Mouse (Mus musculus) induced T-regulatory cell, adult 2 months (primary cell): Measurements from ENCODE around the gene Slc6a12.
A peak's percentile ranks its signal among the peaks of the same experiment; 100 is the strongest.

Experiments
- DNase-seq: peaks from one replicate; pipeline ENCODE4 v3.0.0-alpha.2; 2012; ENCODE audit warnings: low read depth

The Slc6a12 gene

DNA sequence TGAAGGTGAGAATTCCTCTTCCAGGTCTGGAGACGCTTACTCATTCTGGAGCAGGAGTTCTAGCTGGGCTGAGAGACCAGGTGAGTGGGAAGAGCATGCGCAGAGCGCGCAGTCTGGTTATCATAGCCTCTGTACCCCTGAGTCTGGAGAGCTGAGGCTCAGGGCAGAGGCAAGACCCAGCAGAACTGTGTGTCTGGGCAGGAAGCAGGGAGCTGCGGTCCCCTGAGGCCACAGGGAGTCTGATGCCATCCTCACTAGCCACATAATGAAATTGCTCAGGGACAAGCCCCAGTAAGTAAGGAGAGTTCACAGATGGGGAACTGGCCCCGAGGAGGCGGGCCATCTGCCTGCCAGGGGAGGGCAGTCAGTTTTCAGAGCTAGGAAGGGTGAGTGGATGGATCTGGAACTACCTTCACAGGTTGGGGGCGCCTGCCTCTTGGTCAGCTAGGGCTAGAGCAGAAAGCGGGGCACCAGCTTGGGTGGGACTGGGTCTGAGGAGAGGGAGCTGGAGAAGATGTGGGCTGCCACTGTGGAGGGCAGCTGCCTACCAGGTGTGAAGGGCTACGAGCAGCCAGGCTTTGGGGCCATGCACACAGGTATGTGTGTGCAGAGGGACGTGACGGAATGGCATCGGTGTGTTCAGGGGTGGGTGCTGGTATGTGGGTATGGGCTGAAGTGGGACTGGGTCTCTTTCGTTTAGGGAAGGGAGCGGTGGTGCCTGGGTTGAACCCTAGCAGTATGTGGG, at the start of gene Slc6a12:
Gene Slc6a12, plus strand, starts transcription at position 51 of the 745 bp plus-strand sequence.
- no peak for DNase-seq

DNA sequence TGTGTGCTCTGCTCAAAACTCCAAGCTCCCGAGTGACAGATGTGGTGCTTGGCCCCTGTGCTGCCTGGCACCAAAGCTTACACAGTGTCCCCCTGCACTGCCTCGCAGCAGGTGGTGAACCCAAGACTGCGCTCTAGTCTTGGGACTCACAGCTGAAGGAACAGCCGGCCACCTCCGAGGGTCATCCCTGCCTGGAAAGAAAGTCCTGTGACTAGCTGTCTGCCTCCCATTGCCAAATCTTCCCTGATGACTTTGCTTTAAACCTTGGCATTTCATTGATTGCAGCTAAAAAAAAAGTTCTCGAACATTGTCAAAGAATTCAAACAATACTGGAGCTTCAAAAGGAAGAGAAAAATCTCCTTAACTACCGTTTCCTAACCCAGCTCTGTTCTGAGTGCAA, 43.6 kb upstream of the Slc6a12 start:
- no peak for DNase-seq

DNA sequence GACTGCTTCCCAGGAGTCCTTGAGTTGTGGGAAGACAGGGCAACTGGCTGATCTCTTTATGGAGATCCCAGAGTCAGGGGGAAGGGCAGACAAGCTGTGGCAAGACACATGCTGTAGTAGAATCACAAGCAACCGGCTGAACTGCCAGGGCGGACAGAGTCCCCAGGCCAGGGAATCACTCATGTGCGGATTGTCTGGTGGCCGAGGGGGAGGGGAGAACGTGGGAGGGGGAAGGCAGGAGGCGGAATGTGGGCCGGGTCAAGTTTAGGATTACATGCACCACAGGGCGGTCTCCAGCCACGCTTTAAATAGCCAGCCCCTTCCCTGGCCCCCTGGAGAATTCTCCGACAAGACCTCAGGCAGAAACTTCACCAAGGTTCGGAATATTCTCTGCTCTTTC, 42.9 kb upstream of the Slc6a12 start, which contains the start of gene Slc6a13:
Gene Slc6a13, plus strand, starts transcription at position 274 of the 400 bp plus-strand sequence.
- DNase-seq: no peak

DNA sequence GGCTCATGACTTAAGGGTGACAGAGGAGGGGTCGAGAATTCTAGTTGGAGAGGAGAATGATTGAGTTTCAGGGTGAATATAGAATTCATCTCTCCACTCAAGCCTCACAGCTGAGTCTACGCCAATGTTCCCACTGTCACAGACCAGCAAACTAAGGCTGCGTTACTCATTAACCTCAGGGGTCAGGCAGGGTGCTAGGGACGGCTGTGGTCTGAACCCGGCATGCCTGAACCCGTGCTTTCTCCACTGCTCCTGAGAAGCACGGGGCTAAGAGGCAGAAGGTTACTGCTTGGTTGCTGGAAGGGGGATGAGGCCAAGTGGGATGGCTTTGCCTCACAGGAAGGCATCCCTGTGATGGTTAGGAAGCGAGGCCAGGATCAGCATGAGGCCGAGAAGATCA, 42.4 kb upstream of the Slc6a12 start:
- DNase-seq: no peak

DNA sequence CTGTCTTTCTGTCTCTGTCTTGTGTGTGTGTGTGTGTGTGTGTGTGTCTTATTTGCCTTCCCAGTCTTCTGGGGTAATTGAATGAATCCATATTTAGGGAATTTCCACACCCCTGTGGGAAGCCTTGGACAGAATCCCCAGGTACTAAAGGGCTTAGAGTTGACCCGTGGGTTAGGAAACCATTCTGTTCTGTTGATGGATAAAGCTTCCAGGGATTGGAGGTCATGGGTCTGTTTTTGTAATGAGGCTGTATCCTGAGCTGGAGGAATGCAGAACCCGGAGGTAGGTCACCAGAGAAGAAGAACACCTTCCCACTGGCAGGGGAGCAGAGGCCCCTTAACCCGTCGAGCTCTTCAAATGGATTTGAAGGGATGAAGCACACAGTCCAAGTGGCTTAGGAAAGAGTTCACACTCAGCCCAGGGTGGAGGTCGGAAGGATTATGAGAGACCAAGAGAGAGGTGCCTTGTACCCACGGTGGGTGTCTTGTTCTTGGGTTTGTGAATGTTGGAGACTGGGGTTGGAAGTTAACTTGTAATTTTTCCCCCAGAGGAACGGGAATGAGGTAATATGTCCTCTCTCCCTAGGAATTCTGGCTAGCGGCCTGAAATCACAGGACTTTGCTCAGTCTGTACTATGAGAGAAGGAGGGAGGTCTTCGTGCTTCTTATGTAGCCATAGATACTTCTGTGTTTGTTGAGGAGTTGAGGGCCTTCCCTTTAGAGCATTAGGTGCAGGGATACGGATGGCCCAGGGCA, 39.2 kb upstream of the Slc6a12 start:
- DNase-seq: no peak

DNA sequence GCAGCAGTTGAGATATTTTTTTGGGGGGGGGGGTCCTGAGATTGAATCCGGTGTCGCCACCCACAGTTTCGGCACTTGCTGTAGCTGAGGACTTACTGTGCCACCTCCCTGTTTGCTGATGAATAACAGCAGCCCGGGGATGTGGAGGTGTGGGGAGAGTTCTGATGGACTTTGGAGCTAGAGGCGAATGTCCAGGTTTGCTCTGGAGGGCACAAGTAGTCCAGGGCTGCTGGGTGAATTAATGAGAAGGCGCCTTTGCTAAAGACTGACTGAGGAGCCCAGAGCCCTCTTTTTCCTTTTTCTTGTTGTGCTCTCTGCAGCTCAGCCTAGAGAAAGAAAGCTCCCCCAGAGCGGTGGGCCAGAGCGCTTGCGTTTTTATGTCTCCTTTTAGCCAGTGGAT, 38.2 kb upstream of the Slc6a12 start:
- no peak for DNase-seq

DNA sequence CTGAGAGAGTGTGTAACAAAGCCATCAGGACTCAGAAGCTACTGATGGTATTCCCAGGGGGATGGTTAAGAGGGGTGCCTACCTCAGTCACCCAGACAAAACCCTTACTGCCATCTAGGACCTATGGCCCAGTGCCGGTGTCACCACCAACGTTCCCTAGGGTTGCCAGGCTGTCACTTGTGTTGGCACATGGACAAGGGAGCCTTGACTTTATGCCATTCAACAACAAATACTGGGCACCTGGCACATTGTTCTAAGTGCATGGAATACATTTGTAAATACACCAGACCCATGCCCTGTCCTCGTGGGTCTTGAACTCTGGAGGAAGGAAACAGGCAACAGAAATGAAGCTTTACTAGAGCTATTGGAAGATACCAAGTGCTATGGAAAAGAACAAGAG, 37.3 kb upstream of the Slc6a12 start:
- DNase-seq: no peak

DNA sequence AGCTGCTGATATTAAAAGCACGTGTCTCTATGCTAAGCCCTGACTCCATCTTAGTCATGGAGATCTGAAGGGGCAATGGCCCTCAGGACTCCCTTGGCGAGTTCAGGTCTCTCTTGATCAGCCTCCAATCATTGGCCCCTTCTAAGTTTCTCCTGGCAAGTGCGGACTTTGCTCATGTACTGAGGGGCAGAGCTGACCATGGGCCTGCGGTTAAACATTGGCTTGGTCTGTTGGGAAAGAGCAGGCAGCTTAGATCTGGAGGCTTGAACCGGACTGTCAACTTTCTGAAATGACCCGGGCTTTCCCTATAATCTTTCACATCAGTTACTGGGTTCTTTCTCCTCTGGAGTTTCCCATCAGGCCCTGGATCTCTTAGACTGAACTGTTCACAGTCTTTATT, 31.9 kb upstream of the Slc6a12 start:
- DNase-seq: no peak

DNA sequence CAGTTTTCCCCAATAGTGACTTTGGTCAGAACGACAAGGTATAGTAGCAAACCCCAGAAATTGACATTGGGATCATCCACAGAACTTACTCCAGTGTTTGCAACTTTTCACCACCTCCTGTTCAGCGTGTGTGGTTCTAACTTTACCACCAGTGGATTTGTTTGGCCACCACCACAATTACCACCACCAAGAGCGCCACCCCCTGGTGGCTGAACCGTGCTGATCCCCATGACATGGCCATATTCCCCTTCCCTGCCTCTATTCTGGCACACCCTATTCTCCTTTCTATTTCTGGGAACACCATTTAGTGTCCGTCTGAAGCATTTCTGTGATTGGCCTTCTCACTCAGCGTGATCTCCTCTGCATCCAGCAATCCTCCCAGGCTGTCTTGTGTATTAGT, 23.8 kb upstream of the Slc6a12 start:
- DNase-seq: peak; percentile 32

DNA sequence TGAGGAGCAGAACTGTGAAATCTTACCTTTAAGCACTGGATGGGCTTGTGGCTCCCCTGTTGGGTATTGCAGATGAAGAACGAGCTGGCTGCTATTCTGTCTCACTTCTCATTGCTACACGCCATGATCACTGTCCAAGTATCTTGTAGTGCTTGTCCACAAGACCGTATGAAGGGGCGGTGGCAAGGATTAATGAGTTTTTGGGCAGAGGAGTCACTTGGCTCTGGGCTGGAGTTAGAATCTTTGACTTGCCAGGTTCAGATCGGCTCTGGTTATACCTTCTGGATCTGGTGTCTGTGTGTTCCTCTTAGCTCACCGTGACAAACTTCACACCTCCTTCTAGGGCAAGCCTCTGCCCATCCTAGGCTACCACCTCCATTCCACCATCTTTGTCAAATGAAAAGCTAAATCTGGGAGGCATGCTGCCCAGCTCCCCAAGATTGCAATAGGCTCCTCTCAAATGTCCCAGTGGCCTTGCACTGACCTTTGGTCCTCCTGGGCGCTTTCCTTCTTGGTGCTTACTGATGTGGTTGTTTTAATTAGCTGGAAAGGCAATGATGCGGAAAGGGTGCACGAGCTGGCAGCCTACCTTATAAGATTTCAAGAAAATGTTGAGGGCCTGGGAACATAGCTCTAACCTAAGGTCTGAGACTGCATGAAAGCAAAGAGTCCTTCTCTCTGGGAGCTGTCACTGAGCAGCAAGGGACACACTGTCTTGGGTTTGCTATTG, 20.3 kb upstream of the Slc6a12 start:
- no peak for DNase-seq

DNA sequence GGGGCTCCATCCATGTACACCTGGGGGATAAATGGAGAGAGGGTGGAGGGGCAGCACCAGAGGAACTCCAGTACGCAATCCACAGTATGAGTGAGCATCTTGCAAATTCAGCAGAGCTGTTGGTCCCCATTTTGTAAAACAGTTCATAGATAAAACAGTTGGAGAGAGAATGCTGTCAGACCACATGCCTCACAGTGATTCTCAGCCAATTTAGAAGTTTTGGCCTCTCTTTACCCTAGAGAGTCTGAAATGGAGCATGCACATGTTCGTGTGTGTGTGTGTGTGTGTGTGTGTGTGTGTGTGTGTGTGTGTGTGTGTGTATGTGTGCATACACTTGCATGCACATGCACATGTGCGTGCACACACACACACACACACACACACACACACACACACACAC, 17.6 kb upstream of the Slc6a12 start:
- no peak for DNase-seq

DNA sequence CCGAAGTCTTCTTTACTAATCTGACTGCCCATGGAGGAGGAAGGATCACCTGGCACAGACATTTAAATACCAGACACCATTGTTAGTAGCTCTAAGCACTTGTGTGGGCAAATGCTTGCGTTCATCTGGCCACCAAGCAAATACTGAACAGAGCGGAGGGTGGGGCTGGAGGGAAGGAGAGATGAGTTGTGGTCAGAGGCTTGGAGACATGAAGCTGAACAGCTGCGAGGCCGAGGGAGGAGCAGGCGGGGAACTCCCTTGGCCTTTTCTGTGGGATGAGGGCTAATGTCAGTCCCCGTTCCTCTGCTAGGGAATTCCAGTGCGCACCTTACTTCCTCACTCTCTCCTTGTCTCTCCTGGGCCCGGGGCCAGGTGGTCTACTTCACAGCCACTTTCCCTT, 17.1 kb upstream of the Slc6a12 start:
- no peak for DNase-seq

DNA sequence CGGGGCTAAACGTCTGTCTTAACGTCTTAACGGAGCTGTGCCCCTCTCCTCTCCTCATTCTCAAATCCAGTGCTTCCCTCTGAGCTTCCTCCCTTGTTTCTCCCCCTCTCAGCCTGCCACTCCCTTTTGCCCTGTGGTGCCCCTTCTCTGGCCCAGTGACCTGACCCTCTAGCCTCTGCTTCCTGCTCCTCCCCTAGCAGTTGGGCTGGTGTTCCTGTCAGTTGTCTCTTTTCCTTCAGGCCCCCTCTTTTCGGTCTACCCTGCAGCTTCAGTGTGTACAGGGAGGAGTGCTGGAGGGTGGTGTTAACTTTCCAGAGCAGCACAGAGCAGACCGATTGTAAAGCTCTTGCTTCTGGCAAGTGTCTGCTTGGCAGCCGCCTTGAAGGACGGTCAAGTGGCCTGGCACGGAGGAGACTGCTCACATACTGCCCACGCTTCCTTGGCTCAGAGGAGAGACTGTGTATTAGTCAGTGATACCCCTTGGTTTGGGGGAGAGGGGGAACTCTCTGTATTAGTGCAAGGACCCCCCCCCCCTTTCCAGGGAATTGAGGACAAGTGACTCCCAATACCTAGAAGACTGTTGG, 16.3 kb upstream of the Slc6a12 start:
- no peak for DNase-seq

DNA sequence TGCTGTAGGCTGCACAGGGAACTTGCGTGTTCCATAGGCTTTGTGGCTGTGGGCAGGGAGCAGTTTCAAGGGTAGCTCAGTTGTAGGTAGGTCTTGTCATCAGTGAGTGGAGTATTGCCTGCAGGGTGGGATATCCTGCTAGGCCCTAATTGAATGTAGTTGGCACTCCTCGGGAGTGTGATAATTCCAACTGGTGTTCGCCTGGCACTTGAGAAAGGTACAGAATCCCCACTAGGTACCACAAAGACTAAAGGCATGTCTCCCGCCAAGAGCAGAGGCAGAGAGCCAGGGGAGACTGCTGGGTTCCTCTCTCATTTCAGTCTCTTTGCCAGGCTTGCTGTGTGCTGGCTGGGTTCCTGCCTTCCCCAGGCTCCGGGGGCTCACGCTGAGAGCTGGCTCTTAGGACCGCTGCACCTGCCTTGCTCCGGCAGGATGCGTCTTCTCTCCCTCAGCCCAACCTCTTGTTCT, 14.4 kb upstream of the Slc6a12 start:
- no peak for DNase-seq

DNA sequence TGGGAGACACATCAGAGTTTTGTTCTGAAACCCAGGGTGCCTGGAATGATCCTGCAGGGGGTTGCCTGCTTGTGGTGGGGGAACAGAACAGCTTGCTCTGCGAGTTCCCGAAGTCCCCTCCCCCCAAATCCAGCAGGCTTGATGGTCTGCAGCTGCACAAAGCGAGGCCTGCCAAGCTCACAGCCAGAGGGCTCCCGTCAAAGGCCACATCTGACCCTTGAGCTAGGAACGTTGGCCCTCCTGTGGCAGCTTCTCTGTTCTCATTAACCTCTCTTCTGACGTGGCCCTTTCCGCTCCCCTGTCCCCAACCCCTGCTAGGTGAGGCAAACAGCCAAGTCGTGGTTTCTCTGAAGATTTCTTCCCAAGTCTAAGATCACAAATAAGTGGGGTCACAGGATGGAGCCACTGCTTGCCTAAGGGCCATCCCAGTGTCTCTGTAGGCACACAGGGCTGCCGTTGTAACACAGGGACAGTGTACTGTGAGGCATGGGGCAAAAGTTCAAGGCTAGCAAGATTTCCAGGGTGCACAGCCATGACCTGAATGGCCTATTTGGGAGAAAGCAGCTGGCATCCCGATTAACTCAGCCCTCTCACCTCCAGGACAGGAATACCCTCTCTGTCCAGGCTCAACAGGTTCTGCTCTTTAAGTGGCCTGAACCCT, 12.9 kb upstream of the Slc6a12 start:
- DNase-seq: no peak

DNA sequence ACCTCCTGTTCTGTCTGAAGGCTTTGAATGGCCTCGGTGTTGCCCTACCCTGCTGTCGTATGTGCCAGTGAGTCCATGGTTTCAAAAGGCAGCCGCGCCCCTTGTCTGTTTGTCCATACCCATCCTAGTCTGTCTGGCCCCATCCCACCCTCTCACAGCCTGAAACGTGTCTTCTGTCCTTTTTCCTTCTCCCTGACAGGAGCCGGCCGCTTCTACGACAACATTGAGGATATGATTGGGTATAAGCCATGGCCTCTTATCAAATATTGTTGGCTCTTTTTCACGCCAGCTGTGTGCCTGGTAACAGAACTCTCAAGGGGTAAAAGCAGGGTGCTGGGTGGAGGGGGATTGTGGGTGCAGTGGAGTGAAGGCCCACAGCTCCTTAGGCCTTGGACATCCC, 7.0 kb upstream of the Slc6a12 start:
- no peak for DNase-seq

DNA sequence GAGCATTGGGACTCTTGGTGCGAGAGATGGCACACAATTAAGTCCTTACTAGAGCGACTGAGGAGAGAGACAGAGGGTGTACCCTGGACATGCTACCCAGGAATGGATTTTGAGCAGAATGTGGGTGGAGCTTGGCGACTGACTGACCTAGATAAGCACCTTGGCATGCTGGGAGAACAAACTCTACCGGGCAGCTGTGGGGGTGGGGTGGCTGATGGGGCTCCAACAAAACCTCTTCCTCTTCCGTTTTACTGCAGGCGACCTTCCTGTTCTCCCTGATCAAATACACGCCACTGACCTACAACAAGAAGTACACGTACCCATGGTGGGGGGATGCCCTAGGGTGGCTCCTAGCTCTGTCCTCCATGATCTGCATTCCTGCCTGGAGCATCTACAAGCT, 6.3 kb upstream of the Slc6a12 start:
- no peak for DNase-seq

DNA sequence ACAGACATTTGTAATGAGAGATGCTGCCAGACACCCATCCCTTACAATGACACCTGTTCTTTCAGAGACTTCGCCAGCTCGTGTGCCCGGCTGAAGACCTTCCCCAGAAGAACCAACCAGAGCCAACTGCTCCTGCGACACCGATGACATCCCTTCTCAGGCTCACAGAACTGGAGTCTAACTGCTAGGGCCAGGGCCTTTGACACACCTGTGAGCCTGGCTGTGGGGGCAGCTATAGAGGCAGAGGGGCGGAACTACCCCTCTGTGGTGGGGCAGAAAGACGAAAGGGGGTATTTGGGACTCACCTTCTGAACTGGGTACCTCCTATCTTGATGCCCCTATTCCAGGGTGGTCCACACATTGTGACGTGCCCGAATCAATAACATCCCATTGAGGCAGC, 5.6 kb upstream of the Slc6a12 start:
- no peak for DNase-seq

DNA sequence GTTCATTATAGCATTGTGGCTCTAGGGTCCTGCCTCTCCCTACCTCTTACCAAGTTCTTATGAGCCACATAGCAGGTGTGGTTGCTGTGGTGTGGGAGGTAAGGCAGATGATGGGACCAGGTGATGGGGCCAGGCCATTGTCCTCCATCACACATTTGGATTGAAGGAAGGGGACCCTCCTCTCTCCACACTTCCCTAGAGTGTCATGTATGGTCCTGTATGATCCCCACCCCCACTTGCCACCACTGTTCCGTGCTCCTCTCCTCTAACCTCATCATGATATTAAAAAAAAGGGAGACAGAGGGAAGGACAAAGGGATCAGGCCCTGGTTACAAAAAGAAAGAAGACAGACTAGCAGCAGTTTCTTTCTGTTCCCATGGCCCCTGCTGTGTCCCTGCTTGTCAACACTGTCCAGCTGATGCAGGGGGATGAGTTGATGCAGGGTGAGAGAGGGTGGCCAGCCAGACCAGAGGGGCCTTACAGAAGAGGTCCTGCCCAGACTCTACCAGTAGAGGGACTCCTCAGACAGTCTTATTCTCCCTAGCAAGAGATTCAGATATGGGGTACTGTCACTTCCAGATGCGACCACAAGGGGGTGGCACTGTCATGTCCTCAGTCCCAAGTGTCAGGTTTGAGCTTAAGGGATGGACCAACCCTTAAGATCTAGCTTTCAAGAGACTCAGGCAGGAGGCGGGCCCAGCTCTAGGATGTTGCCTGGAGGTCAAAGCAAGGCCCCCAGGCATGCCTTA, 4.9 kb upstream of the Slc6a12 start:
- DNase-seq: peak; percentile 80

DNA sequence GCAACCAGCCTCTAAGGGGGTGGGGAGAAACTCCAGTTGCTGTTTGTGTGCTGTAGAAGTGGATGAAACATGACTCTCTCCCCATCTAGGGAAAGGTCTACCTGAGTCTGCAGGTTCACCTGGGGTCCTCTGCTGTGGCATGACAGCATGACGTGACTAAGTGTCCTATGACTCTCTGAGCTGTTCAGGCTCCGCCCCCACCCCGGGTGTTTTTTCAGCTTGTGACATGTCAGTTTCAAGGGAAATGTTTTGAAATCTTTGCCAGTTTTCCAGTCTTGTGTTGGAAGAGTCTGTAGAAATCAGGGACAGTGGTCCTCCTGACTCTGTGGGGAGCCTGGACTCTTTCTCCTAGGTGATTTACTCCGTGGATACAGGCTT, 4.4 kb upstream of the Slc6a12 start:
- no peak for DNase-seq

DNA sequence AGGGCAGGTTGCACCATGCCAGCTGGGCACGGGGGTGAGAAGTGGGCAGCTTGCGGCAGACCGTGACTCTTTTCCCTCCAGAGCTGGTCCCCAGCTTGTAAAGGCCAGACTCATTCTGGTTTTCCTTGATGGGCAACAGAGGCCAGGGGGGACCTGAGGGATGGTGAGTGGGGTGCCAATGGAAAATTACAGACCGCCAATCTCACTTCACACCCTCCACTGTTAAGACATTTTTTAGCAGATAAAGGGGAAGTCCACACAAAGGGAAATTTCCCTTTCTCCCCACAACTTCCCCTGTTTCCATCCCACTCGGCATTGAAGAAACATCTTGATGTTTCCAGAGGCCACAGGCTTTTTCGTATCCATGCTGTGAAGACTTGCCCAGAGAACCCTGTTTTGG, 1.2 kb upstream of the Slc6a12 start:
- DNase-seq: no peak
